Mouse (Mus musculus): ENCODE results near the gene Otop2. TPM values are rescaled to one million over a fixed set of nuclear protein-coding genes. Genes with fewer than 3 reads are reported as not detected.

The Otop2 gene
- not detected in 2 replicates for polyA plus RNA-seq (2014; fragmentation: Nextera tagmentation; extraction: Ambion mirVana)

- WGBS, result 16% methylated on average over 8 of the region's 8 CpGs
- no peaks in the 10 kb centered on the region for H3K27me3 ChIP-seq (ENCODE audit: control insufficient read depth, insufficient read depth, low read length)
- peaks cover 4% of the 10 kb centered on the region; the same call in 1 of the 2 replicates for H3K4me1 ChIP-seq (replicated peaks; ENCODE audit: control insufficient read depth, insufficient read depth, low read length)
- no peak within 1 kb of the TSS for H3K4me2 ChIP-seq (ENCODE audit: low read depth, low read length, severe bottlenecking)
- 0 out of 2 replicates have a peak within 1 kb of the TSS, but pooled peaks have one; percentile 6 for H3K9ac ChIP-seq (ENCODE audit: low read length)
- ATAC-seq (replicated peaks; ENCODE audit: low FRiP score), result no peak
- no peaks in the 10 kb centered on the region for H3K36me3 ChIP-seq (ENCODE audit: control insufficient read depth, insufficient read depth, low read length)
- H3K4me3 ChIP-seq (ENCODE audit: low read depth, low read length), result no peak within 1 kb of the TSS
- H3K9me3 ChIP-seq (ENCODE audit: control insufficient read depth, low read length), result no peaks in the 10 kb centered on the region
- no peak within 1 kb of the TSS for H3K27ac ChIP-seq (ENCODE audit: low read depth, low read length)
- no peak for DNase-seq (ENCODE audit: low spot score)
Measured at GRCm38 (mm10) chr11:115306863-115307262, at the start of gene Otop2. Otop2 (plus strand) TSS chr11:115307163.

- ATAC-seq (replicated peaks; ENCODE audit: low FRiP score) (no peak), DNase-seq (ENCODE audit: low spot score) (peak; percentile 63)
- Histone ChIP-seq H3K9me3 (ENCODE audit: control insufficient read depth, low read length) (no peaks in the 10 kb centered on the region), H3K9ac (ENCODE audit: low read length) (no peak overlapping the region), H3K27ac (ENCODE audit: low read depth, low read length) (no peak overlapping the region), H3K4me2 (ENCODE audit: low read depth, low read length, severe bottlenecking) (peak overlapping the region; percentile 31; the same call in 1 of the 2 replicates), H3K4me3 (ENCODE audit: low read depth, low read length) (peak overlapping the region; percentile 5; the same call in 1 of the 2 replicates), H3K4me1 (replicated peaks; ENCODE audit: control insufficient read depth, insufficient read depth, low read length) (0 out of 2 replicates have a peak, but pooled peaks cover 3% of the 10 kb centered on the region), H3K36me3 (ENCODE audit: control insufficient read depth, insufficient read depth, low read length) (no peaks in the 10 kb centered on the region), H3K27me3 (ENCODE audit: control insufficient read depth, insufficient read depth, low read length) (peaks cover 33% of the 10 kb centered on the region)
- 21% methylated on average over 48 of the region's 59 CpGs for WGBS
Measured at GRCm38 (mm10) chr11:115257775-115258510, 49.0 kb upstream of the Otop2 start.

- no peaks in the 10 kb centered on the region for H3K9me3 ChIP-seq (ENCODE audit: control insufficient read depth, low read length)
- H3K9ac ChIP-seq (ENCODE audit: low read length), result no peak overlapping the region
- H3K4me3 ChIP-seq (ENCODE audit: low read depth, low read length), result no peak overlapping the region
- H3K36me3 ChIP-seq (ENCODE audit: control insufficient read depth, insufficient read depth, low read length), result no peaks in the 10 kb centered on the region
- peaks cover 42% of the 10 kb centered on the region for H3K27me3 ChIP-seq (ENCODE audit: control insufficient read depth, insufficient read depth, low read length)
- 80% methylated on average over 4 of the region's 4 CpGs for WGBS
- DNase-seq (ENCODE audit: low spot score), result no peak
- ATAC-seq (replicated peaks; ENCODE audit: low FRiP score), result no peak
- no peak overlapping the region for H3K4me2 ChIP-seq (ENCODE audit: low read depth, low read length, severe bottlenecking)
- H3K27ac ChIP-seq (ENCODE audit: low read depth, low read length), result no peak overlapping the region
- 0 out of 2 replicates have a peak, but pooled peaks cover 3% of the 10 kb centered on the region for H3K4me1 ChIP-seq (replicated peaks; ENCODE audit: control insufficient read depth, insufficient read depth, low read length)
Measured at GRCm38 (mm10) chr11:115259134-115259533, 47.8 kb upstream of the Otop2 start.

- DNase-seq (ENCODE audit: low spot score) (no peak), ATAC-seq (replicated peaks; ENCODE audit: low FRiP score) (no peak)
- peaks cover 16% of the 10 kb centered on the region for H3K4me1 ChIP-seq (replicated peaks; ENCODE audit: control insufficient read depth, insufficient read depth, low read length)
- no peak overlapping the region for H3K9ac ChIP-seq (ENCODE audit: low read length)
- H3K27me3 ChIP-seq (ENCODE audit: control insufficient read depth, insufficient read depth, low read length), result peaks cover 65% of the 10 kb centered on the region
- no peaks in the 10 kb centered on the region for H3K36me3 ChIP-seq (ENCODE audit: control insufficient read depth, insufficient read depth, low read length)
- H3K9me3 ChIP-seq (ENCODE audit: control insufficient read depth, low read length), result no peaks in the 10 kb centered on the region
- WGBS, result 85% methylated on average over 11 of the region's 11 CpGs
- H3K27ac ChIP-seq (ENCODE audit: low read depth, low read length), result no peak overlapping the region
- no peak overlapping the region for H3K4me2 ChIP-seq (ENCODE audit: low read depth, low read length, severe bottlenecking)
- no peak overlapping the region for H3K4me3 ChIP-seq (ENCODE audit: low read depth, low read length)
Measured at GRCm38 (mm10) chr11:115262954-115263353, 44.0 kb upstream of the Otop2 start.

GRCm38 (mm10) chr11:115264136-115264861 is 42.7 kb upstream of the Otop2 start:
- no peak overlapping the region for H3K4me2 ChIP-seq (ENCODE audit: low read depth, low read length, severe bottlenecking)
- H3K27me3 ChIP-seq (ENCODE audit: control insufficient read depth, insufficient read depth, low read length), result peaks cover 60% of the 10 kb centered on the region
- no peaks in the 10 kb centered on the region for H3K9me3 ChIP-seq (ENCODE audit: control insufficient read depth, low read length)
- DNase-seq (ENCODE audit: low spot score), result no peak
- 63% methylated on average over 7 of the region's 7 CpGs for WGBS
- no peaks in the 10 kb centered on the region for H3K36me3 ChIP-seq (ENCODE audit: control insufficient read depth, insufficient read depth, low read length)
- H3K9ac ChIP-seq (ENCODE audit: low read length), result no peak overlapping the region
- H3K4me1 ChIP-seq (replicated peaks; ENCODE audit: control insufficient read depth, insufficient read depth, low read length), result peaks cover 14% of the 10 kb centered on the region
- no peak for ATAC-seq (replicated peaks; ENCODE audit: low FRiP score)
- H3K27ac ChIP-seq (ENCODE audit: low read depth, low read length), result no peak overlapping the region
- no peak overlapping the region for H3K4me3 ChIP-seq (ENCODE audit: low read depth, low read length)

GRCm38 (mm10) chr11:115264862-115265668 is 41.9 kb upstream of the Otop2 start:
- 6% methylated on average over 39 of the region's 39 CpGs for WGBS

GRCm38 (mm10) chr11:115265771-115266399 is 41.1 kb upstream of the Otop2 start:
- H3K9me3 ChIP-seq (ENCODE audit: control insufficient read depth, low read length), result no peaks in the 10 kb centered on the region
- no peak overlapping the region for H3K9ac ChIP-seq (ENCODE audit: low read length)
- H3K4me3 ChIP-seq (ENCODE audit: low read depth, low read length), result no peak overlapping the region
- 4% methylated on average over 20 of the region's 20 CpGs for WGBS
- H3K36me3 ChIP-seq (ENCODE audit: control insufficient read depth, insufficient read depth, low read length), result no peaks in the 10 kb centered on the region
- H3K27ac ChIP-seq (ENCODE audit: low read depth, low read length), result no peak overlapping the region
- DNase-seq (ENCODE audit: low spot score) (no peak), ATAC-seq (replicated peaks; ENCODE audit: low FRiP score) (no peak)
- H3K4me2 ChIP-seq (ENCODE audit: low read depth, low read length, severe bottlenecking), result no peak overlapping the region
- H3K4me1 ChIP-seq (replicated peaks; ENCODE audit: control insufficient read depth, insufficient read depth, low read length), result peaks cover 18% of the 10 kb centered on the region
- peaks cover 59% of the 10 kb centered on the region for H3K27me3 ChIP-seq (ENCODE audit: control insufficient read depth, insufficient read depth, low read length)

More at GRCm38 (mm10) chr11:115264862-115265668, 41.9 kb upstream of the Otop2 start:
- Histone ChIP-seq H3K27me3 (ENCODE audit: control insufficient read depth, insufficient read depth, low read length) (peaks cover 60% of the 10 kb centered on the region), H3K4me1 (replicated peaks; ENCODE audit: control insufficient read depth, insufficient read depth, low read length) (peaks cover 15% of the 10 kb centered on the region), H3K4me3 (ENCODE audit: low read depth, low read length) (peak overlapping the region; percentile 26), H3K36me3 (ENCODE audit: control insufficient read depth, insufficient read depth, low read length) (no peaks in the 10 kb centered on the region), H3K9me3 (ENCODE audit: control insufficient read depth, low read length) (no peaks in the 10 kb centered on the region), H3K9ac (ENCODE audit: low read length) (peak overlapping the region; percentile 27; the same call in 1 of the 2 replicates), H3K27ac (ENCODE audit: low read depth, low read length) (no peak overlapping the region), H3K4me2 (ENCODE audit: low read depth, low read length, severe bottlenecking) (peak overlapping the region; percentile 53)
- ATAC-seq (replicated peaks; ENCODE audit: low FRiP score) (0 out of 2 replicates have a peak, but pooled peaks have one; percentile 36), DNase-seq (ENCODE audit: low spot score) (peak; percentile 80)

GRCm38 (mm10) chr11:115266400-115266778 is 40.6 kb upstream of the Otop2 start:
- ATAC-seq (replicated peaks; ENCODE audit: low FRiP score) (no peak), DNase-seq (ENCODE audit: low spot score) (no peak)
- under 1% methylated on average over 16 of the region's 22 CpGs for WGBS
- H3K36me3 ChIP-seq (ENCODE audit: control insufficient read depth, insufficient read depth, low read length), result no peaks in the 10 kb centered on the region
- peak overlapping the region; percentile 28; the same call in 1 of the 2 replicates for H3K4me3 ChIP-seq (ENCODE audit: low read depth, low read length)
- H3K4me2 ChIP-seq (ENCODE audit: low read depth, low read length, severe bottlenecking), result peak overlapping the region; percentile 46
- peaks cover 58% of the 10 kb centered on the region for H3K27me3 ChIP-seq (ENCODE audit: control insufficient read depth, insufficient read depth, low read length)
- peaks cover 18% of the 10 kb centered on the region for H3K4me1 ChIP-seq (replicated peaks; ENCODE audit: control insufficient read depth, insufficient read depth, low read length)
- no peak overlapping the region for H3K27ac ChIP-seq (ENCODE audit: low read depth, low read length)
- no peaks in the 10 kb centered on the region for H3K9me3 ChIP-seq (ENCODE audit: control insufficient read depth, low read length)
- no peak overlapping the region for H3K9ac ChIP-seq (ENCODE audit: low read length)

Data from forebrain, embryonic 11.5 days (tissue).